Mouse (Mus musculus): Measurements from ENCODE around the gene Ccl19. TPM values are rescaled to one million over a fixed set of nuclear protein-coding genes. Genes with fewer than 3 reads are reported as not detected.
"Not testable (repeated sequence)": the region's sequence is repeated elsewhere in the genome, so short reads cannot be mapped to it uniquely, and the experiment has no call there.

The Ccl19 gene
- not detected in 2 replicates for polyA plus RNA-seq (2012)

- H3K36me3 ChIP-seq (ENCODE audit: control insufficient read depth); H3K4me3 ChIP-seq (replicated peaks); H3K4me1 ChIP-seq (ENCODE audit: control insufficient read depth); H3K9me3 ChIP-seq (ENCODE audit: control insufficient read depth, low read length); H3K27me3 ChIP-seq (ENCODE audit: control insufficient read depth): not testable (repeated sequence)
Measured at GRCm38 (mm10) chr4:42756477-42756876, at the start of gene Ccl19. Gene Ccl19 (minus strand): TSS chr4:42756577.

GRCm38 (mm10) chr4:42773893-42774292, 17.5 kb upstream of the Ccl19 start, which contains the start of gene Ccl21a:
Gene Ccl21a (minus strand): TSS chr4:42773993.
- not testable (repeated sequence) for H3K36me3 ChIP-seq (ENCODE audit: control insufficient read depth); H3K4me3 ChIP-seq (replicated peaks); H3K27me3 ChIP-seq (ENCODE audit: control insufficient read depth); H3K4me1 ChIP-seq (ENCODE audit: control insufficient read depth); H3K9me3 ChIP-seq (ENCODE audit: control insufficient read depth, low read length)

- not testable (repeated sequence) for H3K4me1 ChIP-seq (ENCODE audit: control insufficient read depth); H3K4me3 ChIP-seq (replicated peaks); H3K27me3 ChIP-seq (ENCODE audit: control insufficient read depth); H3K36me3 ChIP-seq (ENCODE audit: control insufficient read depth); H3K9me3 ChIP-seq (ENCODE audit: control insufficient read depth, low read length)
Measured at GRCm38 (mm10) chr4:42735245-42735644, 21.1 kb downstream of the Ccl19 start, which contains the start of gene 4930578G10Rik. Gene 4930578G10Rik (plus strand): TSS chr4:42735545.

Other genes with a start within 250 kb of the Ccl19 start
- not detected in 2 replicates for gene Fam205a2, start 228.4 kb downstream of the Ccl19 start, polyA plus RNA-seq (2012)
- gene Gm10591, start 144.4 kb downstream of the Ccl19 start, polyA plus RNA-seq (2012), result not detected in 2 replicates
- gene Gm2564, start 126.9 kb downstream of the Ccl19 start, polyA plus RNA-seq (2012), result not detected in 2 replicates
- not detected in 2 replicates for gene Ccl27b, start 101.3 kb downstream of the Ccl19 start, polyA plus RNA-seq (2012)
- gene Il11ra2, start 94.7 kb downstream of the Ccl19 start, polyA plus RNA-seq (2012), result 0.03 TPM in 1 of 2 replicates, not detected in the other
- gene 4930578G10Rik, start 21.0 kb downstream of the Ccl19 start, polyA plus RNA-seq (2012), result not detected in 2 replicates
- gene Ccl21a, start 17.4 kb upstream of the Ccl19 start, polyA plus RNA-seq (2012), result not detected in 2 replicates
- 0.01 TPM in 1 of 2 replicates, not detected in the other for gene Fam205a1, start 97.3 kb upstream of the Ccl19 start, polyA plus RNA-seq (2012)
- not detected in 2 replicates for gene Gm12394, start 100.2 kb upstream of the Ccl19 start, polyA plus RNA-seq (2012)
- gene Fam205c, start 117.7 kb upstream of the Ccl19 start, polyA plus RNA-seq (2012), result not detected in 2 replicates
- gene Phf24, start 160.1 kb upstream of the Ccl19 start, polyA plus RNA-seq (2012), result not detected in 2 replicates
- 0.01 TPM in 1 of 2 replicates, not detected in the other for gene Dnajb5, start 193.2 kb upstream of the Ccl19 start, polyA plus RNA-seq (2012)
- not detected in 2 replicates for gene 1700022I11Rik, start 213.0 kb upstream of the Ccl19 start, polyA plus RNA-seq (2012)
- 5.6 and 6.3 TPM in 2 replicates for gene Vcp, start 243.9 kb upstream of the Ccl19 start, polyA plus RNA-seq (2012)

Data from erythroblast, embryonic 14.5 days (primary cell).